In the genomic region with DNA sequence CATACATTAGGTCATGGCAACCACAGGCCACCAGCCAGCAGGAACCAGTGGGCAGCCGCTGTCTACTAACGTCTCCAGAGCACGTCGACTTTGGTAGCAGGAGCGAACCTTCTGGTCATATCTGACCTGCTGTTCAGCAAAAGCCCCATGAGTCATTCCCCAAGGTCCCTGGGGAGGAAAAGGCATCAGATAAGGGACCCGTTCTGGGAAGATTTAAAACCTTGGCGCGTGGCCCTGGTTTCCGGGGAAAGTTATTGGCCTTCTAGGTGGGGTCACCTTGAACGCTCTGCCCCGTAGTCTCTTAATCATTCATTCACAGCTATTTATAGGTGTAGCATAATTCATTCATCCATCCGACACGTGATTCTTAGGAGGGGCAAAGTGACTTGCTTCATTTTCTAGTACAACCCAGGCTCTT, we compare ENCODE assay signal across 9 mouse cellular contexts. TPM values are rescaled to one million over a fixed set of nuclear protein-coding genes. Genes with fewer than 3 reads are reported as not detected.
DNase-seq lines count a peak whose midpoint lies in the region; ATAC-seq and TF ChIP-seq lines count a peak whose summit lies in the region.
"Had no signal": no experiment of that assay in that cellular context is flagged by ENCODE, and none has a peak within 500 bp of the region (broad histone marks: within the 10 kb centered on the region; RNA-seq: fewer than 3 reads in every experiment).

No protein-coding gene starts in this region.

- dilution Hi-C loops in CH12.LX (cut with MboI; ENCODE audit: extremely low pct_ligation_motif_present, extremely low pct_unique_long_range_greater_than_20kb, low sequenced_read_pairs): no loop called here

- TF ChIP-seq EP300 in CH12.LX (IDR thresholded peaks at IDR 0.05; ENCODE audit: low read length): peak; percentile 91

- peak; percentile 99 for DNase-seq in CH12.LX (ENCODE audit: extremely low read depth)
- peak; percentile 98 for DNase-seq in adrenal gland, adult 2 months
- peak; percentile 72 to 76 for DNase-seq in heart, postnatal 36 days
- DNase-seq in natural killer cell, adult 2 months (ENCODE audit: low spot score in 2 of 2): peak; percentile 46 to 77
- no peak for DNase-seq in Muller cell, postnatal 12 days (ENCODE audit: inconsistent ontology term)
- no peak for DNase-seq in hindbrain, embryonic 10.5 days (ENCODE audit: low spot score)
- DNase-seq: lung, adult 18-20 months had no signal

- TF ChIP-seq CTCF in CH12.LX (conservative IDR thresholded peaks at IDR 0.05 in 1 of 2, IDR thresholded peaks at IDR 0.05 in 1 of 2; ENCODE audit: low read depth in 2 of 2, low read length in 2 of 2): no peak

- no peaks in the 10 kb centered on the region for H3K9me3 ChIP-seq in CH12.LX (replicated peaks; ENCODE audit: low read length)
- no peaks in the 10 kb centered on the region for H3K9me3 ChIP-seq in hindbrain, embryonic 10.5 days
- H3K9me3 ChIP-seq: neural tube, embryonic 13.5 days had no signal

- peak overlapping the region; percentile 82 for H3K27ac ChIP-seq in CH12.LX (ENCODE audit: insufficient read depth, low read depth)
- H3K27ac ChIP-seq in hindbrain, embryonic 10.5 days: no peak overlapping the region
- H3K27ac ChIP-seq: neural tube, embryonic 13.5 days had no signal

- no peaks in the 10 kb centered on the region for H3K79me2 ChIP-seq in CH12.LX (replicated peaks; ENCODE audit: control insufficient read depth, extremely low read depth, insufficient read depth, poor library complexity, severe bottlenecking)

- H3K4me1 ChIP-seq in CH12.LX (ENCODE audit: control insufficient read depth in 1 of 2, insufficient read depth in 2 of 2): peaks cover 41 to 85% of the 10 kb centered on the region in 2 experiments
- peaks cover 16% of the 10 kb centered on the region for H3K4me1 ChIP-seq in hindbrain, embryonic 10.5 days (replicated peaks)

- H3K36me3 ChIP-seq in CH12.LX (replicated peaks in 1 of 2; ENCODE audit: control insufficient read depth in 1 of 2, insufficient read depth in 1 of 2, low read length in 1 of 2): peaks cover 0 to 13% of the 10 kb centered on the region in 2 experiments
- no peaks in the 10 kb centered on the region for H3K36me3 ChIP-seq in hindbrain, embryonic 10.5 days
- H3K36me3 ChIP-seq: neural tube, embryonic 13.5 days had no signal

- TF ChIP-seq POLR2A in CH12.LX (IDR thresholded peaks at IDR 0.05; ENCODE audit: low read depth, low read length): peak; percentile 57

- peak overlapping the region; percentile 25; the same call in 1 of the 2 replicates for H3K9ac ChIP-seq in CH12.LX (ENCODE audit: insufficient read depth, low read depth)
- H3K9ac ChIP-seq: neural tube, embryonic 13.5 days had no signal

- in situ Hi-C loops in CH12.LX (cut with MboI; ENCODE audit: low pct_ligation_motif_present, low pct_unique_long_range_greater_than_20kb, low sequenced_read_pairs): no loop called here

- peak; percentile 7; the same call in 1 of the 2 replicates for TF ChIP-seq RAD21 in CH12.LX (IDR thresholded peaks at IDR 0.05; ENCODE audit: low read depth, low read length)

- 91% methylated on average over 13 of the region's 13 CpGs for WGBS in hindbrain, embryonic 10.5 days

- H3K4me2 ChIP-seq in CH12.LX (ENCODE audit: insufficient read depth, low read depth, poor library complexity, severe bottlenecking): peak overlapping the region; percentile 48; the same call in 1 of the 2 replicates
- H3K4me2 ChIP-seq: neural tube, embryonic 13.5 days had no signal

- intact Hi-C loops in heart, postnatal 36 days (cut with DNase I): no loop called here

- peak overlapping the region in 2 of 3 experiments; percentile 64 to 67 for H3K4me3 ChIP-seq in CH12.LX (replicated peaks in 1 of 3; ENCODE audit: low read depth in 2 of 3, low read length in 2 of 3, poor library complexity in 1 of 3)
- H3K4me3 ChIP-seq in hindbrain, embryonic 10.5 days: no peak overlapping the region
- H3K4me3 ChIP-seq: neural tube, embryonic 13.5 days had no signal

- no peaks in the 10 kb centered on the region for H3K27me3 ChIP-seq in CH12.LX (replicated peaks)
- H3K27me3 ChIP-seq in hindbrain, embryonic 10.5 days (ENCODE audit: insufficient read depth, poor library complexity, severe bottlenecking): no peaks in the 10 kb centered on the region
- H3K27me3 ChIP-seq: neural tube, embryonic 13.5 days had no signal

- ATAC-seq in megakaryocyte progenitor cell, adult 5-6 weeks (replicated peaks; ENCODE audit: poor library complexity): no peak

TF ChIP-seq in CH12.LX, 34 proteins besides CTCF, POLR2A, EP300 and RAD21 (continues in another document):
- TF ChIP-seq SMC3 (IDR thresholded peaks at IDR 0.05; ENCODE audit: low read depth, low read length) (peak; percentile 17; the same call in 1 of the 2 replicates), POLR2AphosphoS2 (IDR thresholded peaks at IDR 0.05; ENCODE audit: low read depth, low read length) (no peak; the same call in 1 of the 2 replicates), TCF12 (IDR thresholded peaks at IDR 0.05; ENCODE audit: low read depth, low read length) (peak; percentile 90), PAX5 (IDR thresholded peaks at IDR 0.05; ENCODE audit: low read length) (no peak), KAT2A (IDR thresholded peaks at IDR 0.05; ENCODE audit: insufficient replicate concordance, low read length) (0 out of 2 replicates have a peak, but pooled peaks have one; percentile 56), ZC3H11A (IDR thresholded peaks at IDR 0.05; ENCODE audit: low read depth, low read length) (no peak), ZNF384 (IDR thresholded peaks at IDR 0.05; ENCODE audit: low read depth, low read length) (no peak), MEF2A (IDR thresholded peaks at IDR 0.05; ENCODE audit: borderline replicate concordance, low read depth, low read length) (peak; percentile 97), USF2 (conservative IDR thresholded peaks at IDR 0.05; ENCODE audit: low read depth, low read length) (peak; percentile 57), BHLHE40 (IDR thresholded peaks at IDR 0.05; ENCODE audit: low read depth, low read length) (peak; percentile 96), CHD2 (IDR thresholded peaks at IDR 0.05; ENCODE audit: low read length) (peak; percentile 77), HCFC1 (IDR thresholded peaks at IDR 0.05; ENCODE audit: low read depth, low read length) (no peak), MAFK (IDR thresholded peaks at IDR 0.05; ENCODE audit: insufficient replicate concordance, low read length) (peak; percentile 90), IRF4 (IDR thresholded peaks at IDR 0.05; ENCODE audit: low read depth, low read length) (peak; percentile 96), MYC (IDR thresholded peaks at IDR 0.05; ENCODE audit: low read depth, low read length) (peak; percentile 88), MXI1 (IDR thresholded peaks at IDR 0.05; ENCODE audit: low read depth, low read length) (peak; percentile 63; the same call in 1 of the 2 replicates), MAZ (IDR thresholded peaks at IDR 0.05; ENCODE audit: low read depth, low read length) (peak; percentile 37), GABPA (IDR thresholded peaks at IDR 0.05; ENCODE audit: insufficient replicate concordance, low read depth, low read length) (no peak), E2F4 (IDR thresholded peaks at IDR 0.05; ENCODE audit: insufficient replicate concordance, low read depth, low read length) (peak; percentile 75; the same call in 1 of the 2 replicates), NRF1 (IDR thresholded peaks at IDR 0.05; ENCODE audit: low read depth, low read length) (peak; percentile 38; the same call in 1 of the 2 replicates), ZKSCAN1 (IDR thresholded peaks at IDR 0.05; ENCODE audit: borderline replicate concordance, low read depth, low read length) (no peak), MAX (IDR thresholded peaks at IDR 0.05; ENCODE audit: low read length) (peak; percentile 68; the same call in 1 of the 2 replicates), TBP (conservative IDR thresholded peaks at IDR 0.05; ENCODE audit: low read depth, low read length) (0 out of 2 replicates have a peak, but pooled peaks have one; percentile 11), USF1 (IDR thresholded peaks at IDR 0.05; ENCODE audit: low read depth, low read length) (peak; percentile 73), JUN (IDR thresholded peaks at IDR 0.05; ENCODE audit: insufficient read depth, low read depth, low read length) (peak; percentile 92), UBTF (IDR thresholded peaks at IDR 0.05; ENCODE audit: low read depth, low read length) (no peak), ZMIZ1 (IDR thresholded peaks at IDR 0.05; ENCODE audit: low read depth, low read length) (no peak), JUND (conservative IDR thresholded peaks at IDR 0.05; ENCODE audit: low read depth, low read length) (peak; percentile 89), NELFE (IDR thresholded peaks at IDR 0.05; ENCODE audit: low read depth, low read length) (peak; percentile 56; the same call in 1 of the 2 replicates), CHD1 (IDR thresholded peaks at IDR 0.05; ENCODE audit: low read depth, low read length) (no peak), SIN3A (IDR thresholded peaks at IDR 0.05; ENCODE audit: low read length) (no peak; the same call in none of the 2 replicates), RCOR1 (conservative IDR thresholded peaks at IDR 0.05; ENCODE audit: low read depth, low read length) (peak; percentile 90)

RNA-seq across cellular contexts. Expression of gene B4galt5, which starts 34.7 kb away (rescaled TPM):
- total RNA-seq in CH12.LX (2012; rRNA removed) (12.5 and 14.4 TPM in 2 replicates), CH12.LX (2014; rRNA removed) (12.0 and 13.5 TPM in 2 replicates)
- polyA plus RNA-seq in CH12.LX (2012; ENCODE audit: insufficient read length, low read depth): 17.6 and 22.4 TPM in 2 replicates
- 100 to 1,000 TPM in 1 of 2 experiments, 10 to 100 TPM in 1; 92.7 to 113 TPM for total RNA-seq in adrenal gland, adult 2 months (2021)
- polyA plus RNA-seq in adrenal gland, adult 2 months (2012; rRNA removed): 43.9 and 47.6 TPM in 2 replicates
- total RNA-seq in heart, postnatal 36 days (2021): 10 to 100 TPM in 1 of 2 experiments, 1 to 10 TPM in 1; 10.0 to 13.5 TPM
- 8.4 and 10.6 TPM in 2 replicates for polyA plus RNA-seq in hindbrain, embryonic 10.5 days (2016; fragmentation: Nextera tagmentation; extraction: Ambion mirVana)
- total RNA-seq in megakaryocyte progenitor cell, adult 5-6 weeks (2015): 14.6 and 23.7 TPM in 2 replicates
- total RNA-seq in megakaryocyte progenitor cell, adult 5-6 weeks (2017): 15.4 and 24.2 TPM in 2 replicates

RNA-seq across cellular contexts. Expression of gene Slc9a8, which starts 37.8 kb away (rescaled TPM):
- 21.2 and 26.0 TPM in 2 replicates for total RNA-seq in CH12.LX (2012; rRNA removed)
- 12.9 and 14.5 TPM in 2 replicates for total RNA-seq in CH12.LX (2014; rRNA removed)
- 20.6 and 25.0 TPM in 2 replicates for polyA plus RNA-seq in CH12.LX (2012; ENCODE audit: insufficient read length, low read depth)
- 10 to 100 TPM; 33.8 to 40.2 TPM for total RNA-seq in adrenal gland, adult 2 months (2021)
- 51.2 and 67.5 TPM in 2 replicates for polyA plus RNA-seq in adrenal gland, adult 2 months (2012; rRNA removed)
- 10 to 100 TPM; 24.7 to 27.9 TPM for total RNA-seq in heart, postnatal 36 days (2021)
- 21.7 and 26.7 TPM in 2 replicates for polyA plus RNA-seq in hindbrain, embryonic 10.5 days (2016; fragmentation: Nextera tagmentation; extraction: Ambion mirVana)
- total RNA-seq in megakaryocyte progenitor cell, adult 5-6 weeks (2015): 25.5 and 37.4 TPM in 2 replicates
- 17.9 and 25.3 TPM in 2 replicates for total RNA-seq in megakaryocyte progenitor cell, adult 5-6 weeks (2017)

Comparison
In these comparisons a context has a peak if more than half of its experiments do, and no peak if none do; other contexts are left out.
1. DNase-seq: peak in CH12.LX (single experiment), adrenal gland, adult 2 months (single experiment), heart, postnatal 36 days (2 of 2) and natural killer cell, adult 2 months (2 of 2); none in Muller cell, postnatal 12 days (single experiment) and hindbrain, embryonic 10.5 days (single experiment).